Mouse (Mus musculus): ENCODE measurements around the gene Hist1h4c. TPM values are rescaled to one million over a fixed set of nuclear protein-coding genes. Genes with fewer than 3 reads are reported as not detected.
"Not testable (repeated sequence)": the region's sequence is repeated elsewhere in the genome, so short reads cannot be mapped to it uniquely, and the experiment has no call there.

Gene Hist1h4c
- total RNA-seq, 4 experiments from 2014 or later, result 37.9 to 55.9 (median 45.3) TPM

DNA sequence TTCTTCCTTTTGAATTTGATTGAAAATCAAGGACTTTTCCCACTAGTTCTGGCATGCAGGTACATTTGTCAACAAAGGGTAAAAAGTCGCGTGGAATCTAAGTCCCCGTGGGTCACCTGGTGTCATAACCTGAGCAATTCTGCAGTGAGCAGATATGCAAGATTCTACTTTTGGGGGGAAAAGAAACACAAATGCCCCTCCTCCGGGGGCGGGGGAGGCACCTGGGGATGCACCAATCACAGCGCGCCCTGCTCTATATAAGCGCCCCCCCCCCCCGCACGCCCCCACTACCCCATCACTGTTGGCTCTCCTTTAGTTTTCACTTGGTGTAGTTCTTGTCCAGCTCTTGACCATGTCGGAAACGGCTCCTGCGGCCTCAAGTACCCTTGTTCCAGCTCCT, 2.7 kb downstream of the Hist1h4c start, which contains the start of gene Hist1h1t:
TSS of gene Hist1h1t (plus strand) at position 301 of the 400 bp plus-strand sequence.
- DNase-seq (ENCODE audit: low spot score), result no peak

DNA sequence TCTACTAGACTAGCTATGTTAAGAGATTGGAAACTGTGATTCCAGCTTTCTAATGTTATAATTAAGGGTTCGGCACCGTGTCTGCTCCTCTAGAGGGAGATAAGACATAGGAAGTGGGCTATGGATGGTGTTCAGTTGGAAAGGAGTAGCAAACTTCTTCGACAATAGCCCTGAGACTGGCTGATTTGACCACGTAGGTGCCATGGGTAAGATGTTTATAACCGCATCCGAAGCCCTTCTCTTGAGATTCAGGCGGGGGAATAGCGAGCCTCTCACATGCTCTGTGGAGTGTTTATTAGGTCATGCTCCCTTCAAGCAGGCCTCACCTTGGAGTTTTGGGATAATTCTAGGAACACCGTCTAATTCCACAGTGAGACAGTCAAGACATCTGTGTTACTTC, 3.3 kb downstream of the Hist1h4c start:
- DNase-seq (ENCODE audit: low spot score), result no peak

- no peak for DNase-seq (ENCODE audit: low spot score)
Observed at GRCm38 (mm10) chr13:23693856-23694440, 4.3 kb downstream of the Hist1h4c start.

DNA sequence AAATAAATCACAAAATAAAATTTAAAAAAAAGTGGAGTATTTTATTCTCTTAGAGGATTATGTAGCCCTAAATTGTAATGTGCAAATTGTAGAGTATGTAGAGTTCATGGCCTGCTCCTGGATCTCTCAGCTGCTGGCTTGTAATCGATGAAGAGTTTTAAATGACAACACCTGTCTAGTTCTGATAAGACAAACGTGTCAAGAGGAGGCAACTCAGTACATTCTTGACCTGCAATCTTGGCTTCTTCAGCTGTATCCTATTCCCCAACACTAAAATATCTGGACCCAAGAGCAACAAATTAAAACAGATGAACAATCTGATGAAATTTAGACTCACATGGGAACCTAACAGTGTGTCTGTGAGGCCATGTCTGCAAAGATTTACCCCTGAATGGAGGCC, 8.8 kb downstream of the Hist1h4c start:
- no peak for DNase-seq (ENCODE audit: low spot score)

- no peak for DNase-seq (ENCODE audit: low spot score)
Observed at GRCm38 (mm10) chr13:23688956-23689355, 9.3 kb downstream of the Hist1h4c start.

- DNase-seq (ENCODE audit: low spot score), result no peak
Observed at GRCm38 (mm10) chr13:23687907-23688306, 10.3 kb downstream of the Hist1h4c start.

DNA sequence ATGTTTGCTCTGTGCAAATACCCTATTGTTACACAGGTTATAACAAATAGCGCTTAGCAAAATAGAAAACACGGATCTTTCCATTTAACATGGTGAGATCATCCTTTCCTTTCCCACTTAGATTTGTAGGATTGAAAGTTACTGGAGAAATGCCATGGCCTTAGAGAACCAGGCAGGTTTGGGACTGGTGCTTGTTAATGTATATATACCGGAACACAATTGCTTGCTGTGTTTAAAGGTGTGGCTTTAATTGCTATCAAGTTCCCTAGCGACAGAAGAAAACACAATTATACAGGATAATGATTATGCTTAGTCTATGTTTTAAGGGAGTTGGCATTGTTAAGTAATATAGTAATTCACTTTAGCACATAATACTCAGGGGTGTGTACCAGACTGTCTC, 11.1 kb downstream of the Hist1h4c start:
- no peak for DNase-seq (ENCODE audit: low spot score)

DNA sequence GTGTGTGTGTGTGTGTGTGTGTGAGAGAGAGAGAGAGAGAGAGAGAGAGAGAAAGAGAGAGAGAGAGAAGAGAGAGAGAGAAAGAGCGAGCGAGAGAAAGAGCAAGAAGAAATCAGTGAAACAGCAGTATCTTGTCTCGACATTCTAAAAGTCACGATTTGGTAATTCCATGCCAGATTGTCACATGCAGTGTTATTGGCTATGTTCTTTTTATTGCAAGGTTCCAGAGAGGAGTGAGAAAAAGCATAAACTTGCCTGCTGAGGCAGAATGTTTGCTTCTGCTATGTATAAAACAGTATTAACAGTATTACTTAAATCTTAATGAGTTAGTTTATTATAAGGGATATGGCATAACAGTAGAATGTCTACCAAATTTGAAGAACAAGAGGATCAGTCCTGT, 12.3 kb downstream of the Hist1h4c start:
- no peak for DNase-seq (ENCODE audit: low spot score)

DNA sequence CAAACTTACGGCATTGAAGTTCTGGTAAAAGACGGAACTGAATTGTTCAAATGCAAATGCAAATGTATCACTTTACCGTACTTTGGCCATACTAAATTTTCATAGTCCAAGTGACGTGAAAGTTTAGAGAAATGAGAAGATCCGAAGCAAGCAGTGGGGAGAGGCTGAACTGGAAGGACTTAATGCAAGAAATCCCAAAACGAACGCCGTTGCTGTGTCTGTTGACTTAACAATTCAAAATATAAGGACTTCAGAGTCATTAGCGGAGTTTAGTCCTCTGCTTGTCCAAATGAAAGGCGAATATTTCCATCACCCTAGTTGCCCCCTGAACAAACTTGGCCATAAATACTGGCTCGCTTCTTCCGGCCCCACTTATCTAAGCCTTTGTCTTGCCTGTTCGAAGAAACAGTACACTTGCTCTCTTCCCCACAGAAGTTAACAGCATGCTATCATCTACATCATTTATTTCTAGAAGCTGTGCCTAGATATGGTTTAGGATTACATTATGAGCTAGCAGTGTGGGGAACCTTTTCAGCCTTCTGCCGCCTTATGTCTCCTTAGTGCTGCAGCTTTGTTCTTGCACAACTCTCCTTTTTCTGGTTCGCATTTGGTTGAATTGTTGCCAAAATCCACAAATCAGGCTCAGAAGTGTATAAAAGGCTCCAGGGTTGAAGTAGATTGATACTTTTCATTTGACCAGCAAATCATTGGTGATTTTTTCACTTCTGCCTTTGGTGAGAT, 13.0 kb downstream of the Hist1h4c start:
- DNase-seq (ENCODE audit: low spot score), result peak; percentile 29

GRCm38 (mm10) chr13:23684295-23684945, 13.8 kb downstream of the Hist1h4c start:
- peak; percentile 79 for DNase-seq (ENCODE audit: low spot score)

DNA sequence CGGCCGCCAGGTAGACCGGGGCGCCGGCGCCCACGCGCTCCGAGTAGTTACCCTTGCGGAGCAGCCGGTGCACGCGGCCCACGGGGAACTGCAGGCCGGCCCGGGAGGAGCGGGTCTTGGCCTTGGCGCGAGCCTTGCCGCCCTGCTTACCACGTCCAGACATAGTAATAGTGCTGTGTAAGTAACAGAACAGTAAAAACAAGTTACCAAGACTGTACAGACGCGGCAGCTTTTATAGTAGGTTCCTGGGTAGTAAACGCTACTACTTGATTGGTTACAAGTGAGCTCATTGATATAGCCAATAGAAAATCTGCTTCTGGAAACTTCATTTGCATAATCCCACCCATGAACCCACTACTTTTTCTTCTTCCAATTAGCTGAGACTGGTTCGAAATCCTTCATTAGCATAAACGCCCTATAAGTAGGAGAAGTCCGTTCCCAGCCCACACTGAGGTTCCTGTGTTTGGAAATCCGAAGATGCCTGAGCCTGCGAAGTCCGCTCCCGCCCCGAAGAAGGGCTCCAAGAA, 14.4 kb downstream of the Hist1h4c start, which contains the start of the genes Hist1h2ac and Hist1h2bc:
TSS of gene Hist1h2ac (minus strand) at position 194 of the 527 bp plus-strand sequence.
TSS of gene Hist1h2bc (plus strand) at position 445 of the 527 bp plus-strand sequence.
- DNase-seq (ENCODE audit: low spot score), result peak; percentile 99

GRCm38 (mm10) chr13:23682947-23683754, 15.1 kb downstream of the Hist1h4c start:
- DNase-seq (ENCODE audit: low spot score), result not testable (repeated sequence)

DNA sequence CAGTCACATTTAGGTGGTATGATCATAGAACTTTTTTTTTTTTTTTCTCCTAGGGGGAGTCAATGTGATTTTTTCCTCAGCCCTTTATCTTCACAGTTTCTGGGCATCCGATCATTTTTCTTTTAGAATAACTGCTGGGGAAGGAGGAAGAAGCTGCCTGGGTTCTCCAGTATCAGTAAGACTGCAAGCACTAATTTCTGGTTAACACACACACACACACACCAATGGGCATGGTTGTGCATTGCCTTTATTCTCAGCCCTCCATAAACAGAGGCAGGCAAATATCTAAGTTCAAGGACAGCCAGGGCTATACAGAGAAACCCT, 15.7 kb downstream of the Hist1h4c start:
- DNase-seq (ENCODE audit: low spot score), result no peak

DNA sequence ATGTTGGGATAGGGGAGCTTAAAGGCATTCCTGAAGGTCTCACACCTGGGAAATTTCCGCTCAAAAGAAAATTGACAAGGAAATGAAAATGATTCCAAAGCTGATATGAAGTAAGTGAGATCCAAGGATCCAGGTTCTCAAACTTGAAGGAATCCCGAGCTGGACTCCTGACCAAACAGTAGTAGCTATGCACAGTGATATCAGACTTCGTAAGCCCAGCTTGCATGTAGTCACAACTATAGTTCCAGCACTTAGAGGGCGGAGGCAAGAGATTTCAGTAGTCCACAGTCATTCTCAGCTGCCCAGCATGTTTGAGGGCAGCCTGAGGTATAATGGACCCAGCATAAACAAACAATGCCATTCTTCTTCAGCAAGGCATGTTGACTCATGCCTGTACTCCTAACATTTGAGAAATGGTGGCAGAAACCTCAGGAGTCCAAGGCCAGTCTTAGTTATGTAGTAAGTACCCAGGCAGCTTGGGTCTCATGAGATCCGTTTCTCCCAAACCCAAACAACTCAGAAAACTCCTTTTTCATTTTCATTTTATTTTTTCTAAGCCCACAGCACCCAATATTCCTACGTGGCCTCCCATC, 16.2 kb downstream of the Hist1h4c start:
- DNase-seq (ENCODE audit: low spot score), result no peak

GRCm38 (mm10) chr13:23662536-23662935, 35.7 kb downstream of the Hist1h4c start:
- DNase-seq (ENCODE audit: low spot score), result no peak

GRCm38 (mm10) chr13:23659636-23660366, 38.5 kb downstream of the Hist1h4c start:
- no peak for DNase-seq (ENCODE audit: low spot score)

All from heart, adult 8-10 months (tissue).